Comparison of ENCODE assay signal across 16 mouse cellular contexts in genomic region chr13:46852470-46852869, GRCm38 (mm10).
DNase-seq lines count a peak whose midpoint lies in the region; ATAC-seq and TF ChIP-seq lines count a peak whose summit lies in the region.
"Had no signal": no experiment of that assay in that cellular context is flagged by ENCODE, and none has a peak within 500 bp of the region (broad histone marks: within the 10 kb centered on the region; RNA-seq: fewer than 3 reads in every experiment).

No protein-coding gene starts in this region.

- peak; percentile 39 for TF ChIP-seq CTCF in liver, postnatal 0 days (IDR thresholded peaks at IDR 0.05; ENCODE audit: low read depth)
- TF ChIP-seq CTCF in ES-Bruce4 (IDR thresholded peaks at IDR 0.05; ENCODE audit: low read depth, low read length) = peak; percentile 25

- H3K9ac ChIP-seq in liver, postnatal 0 days (replicated peaks) = no peak overlapping the region
- no peak overlapping the region for H3K9ac ChIP-seq in liver, embryonic 11.5 days (ENCODE audit: low read depth, low read length)
- no peak overlapping the region for H3K9ac ChIP-seq in ES-Bruce4 (ENCODE audit: low read depth, poor library complexity, severe bottlenecking)
- H3K9ac ChIP-seq: hindbrain, embryonic 14.5 days; lung, embryonic 15.5 days had no signal

- H3K4me1 ChIP-seq in liver, postnatal 0 days (ENCODE audit: insufficient read depth) = no peaks in the 10 kb centered on the region
- H3K4me1 ChIP-seq in liver, embryonic 11.5 days (replicated peaks; ENCODE audit: control insufficient read depth, insufficient read depth, low read length) = 0 out of 2 replicates have a peak, but pooled peaks cover 6% of the 10 kb centered on the region
- no peaks in the 10 kb centered on the region for H3K4me1 ChIP-seq in ES-Bruce4 (ENCODE audit: control insufficient read depth, insufficient read depth, low read length)

- no peak for ATAC-seq in liver, postnatal 0 days
- ATAC-seq in liver, embryonic 11.5 days (replicated peaks; ENCODE audit: low FRiP score) = no peak
- no peak for ATAC-seq in activated CD4-positive, CD25-positive, alpha-beta regulatory T cell, adult 4 months

- H3K27ac ChIP-seq in liver, postnatal 0 days (ENCODE audit: low read depth) = no peak overlapping the region
- no peak overlapping the region for H3K27ac ChIP-seq in liver, embryonic 11.5 days (ENCODE audit: low read depth, low read length)
- no peak overlapping the region for H3K27ac ChIP-seq in ES-Bruce4 (ENCODE audit: insufficient read depth, low read length)
- H3K27ac ChIP-seq: hindbrain, embryonic 14.5 days; lung, embryonic 15.5 days had no signal

- H3K27me3 ChIP-seq in liver, postnatal 0 days (ENCODE audit: insufficient read depth, low read length) = no peaks in the 10 kb centered on the region
- no peaks in the 10 kb centered on the region for H3K27me3 ChIP-seq in liver, embryonic 11.5 days (replicated peaks; ENCODE audit: control insufficient read depth, insufficient read depth, low read length)
- no peaks in the 10 kb centered on the region for H3K27me3 ChIP-seq in ES-Bruce4 (ENCODE audit: control insufficient read depth, insufficient read depth, low read length, poor library complexity, severe bottlenecking)
- H3K27me3 ChIP-seq: lung, embryonic 15.5 days; megakaryocyte, embryonic 14.5 days had no signal

- TF ChIP-seq POLR2A in ES-Bruce4 (IDR thresholded peaks at IDR 0.05; ENCODE audit: insufficient read depth, low read length) = no peak

- DNase-seq in heart, adult 11 months = peak; percentile 76
- DNase-seq in heart, postnatal 25 days (ENCODE audit: low spot score) = no peak
- DNase-seq in liver, postnatal 0 days = no peak
- no peak for DNase-seq in liver, embryonic 11.5 days (ENCODE audit: low spot score)
- peak; percentile 22 for DNase-seq in induced T-regulatory cell, adult 2 months (ENCODE audit: low read depth)
- no peak for DNase-seq in cerebellum, adult 9-10 months
- DNase-seq: cerebellum, adult 18-20 months; layer of hippocampus, adult 9-11 months; left cerebral cortex, postnatal 4 days; thymus, adult 18-20 months had no signal

- no peaks in the 10 kb centered on the region for H3K36me3 ChIP-seq in liver, postnatal 0 days (replicated peaks; ENCODE audit: insufficient read depth, low read length)
- no peaks in the 10 kb centered on the region; the same call in 1 of the 2 replicates for H3K36me3 ChIP-seq in liver, embryonic 11.5 days (ENCODE audit: control insufficient read depth, insufficient read depth, low read length)
- no peaks in the 10 kb centered on the region for H3K36me3 ChIP-seq in ES-Bruce4 (ENCODE audit: control insufficient read depth, insufficient read depth, low read length, poor library complexity, severe bottlenecking)
- H3K36me3 ChIP-seq: lung, embryonic 15.5 days had no signal

- no peak for TF ChIP-seq EP300 in liver, postnatal 0 days (IDR thresholded peaks at IDR 0.05; ENCODE audit: low read depth)
- TF ChIP-seq EP300 in ES-Bruce4 (IDR thresholded peaks at IDR 0.05; ENCODE audit: insufficient read depth, low read depth, low read length) = no peak

- no peaks in the 10 kb centered on the region for H3K9me3 ChIP-seq in liver, postnatal 0 days (ENCODE audit: low read length)
- no peaks in the 10 kb centered on the region for H3K9me3 ChIP-seq in liver, embryonic 11.5 days (ENCODE audit: control insufficient read depth, low read length)
- no peaks in the 10 kb centered on the region for H3K9me3 ChIP-seq in ES-Bruce4 (replicated peaks; ENCODE audit: control insufficient read depth, insufficient read depth, low read length, poor library complexity, severe bottlenecking)
- H3K9me3 ChIP-seq: lung, embryonic 15.5 days had no signal

- intact Hi-C loops in heart, postnatal 25 days (cut with DNase I) = no loop called here

- WGBS in liver, postnatal 0 days (ENCODE audit: insufficient replicate concordance) = 86% methylated on average over 4 of the region's 4 CpGs
- 94% methylated on average over 4 of the region's 4 CpGs for WGBS in liver, embryonic 11.5 days

- no peak overlapping the region for H3K4me3 ChIP-seq in liver, postnatal 0 days (ENCODE audit: low read depth, low read length)
- H3K4me3 ChIP-seq in liver, embryonic 11.5 days (ENCODE audit: low read depth, low read length) = no peak overlapping the region
- H3K4me3 ChIP-seq in ES-Bruce4 (ENCODE audit: low read depth, low read length) = no peak overlapping the region
- H3K4me3 ChIP-seq: erythroblast, embryonic 14.5 days; lung, embryonic 15.5 days; megakaryocyte, embryonic 14.5 days had no signal

- no peak overlapping the region for H3K4me2 ChIP-seq in liver, postnatal 0 days (ENCODE audit: low read depth, low read length)
- no peak overlapping the region for H3K4me2 ChIP-seq in liver, embryonic 11.5 days
- H3K4me2 ChIP-seq: hindbrain, embryonic 14.5 days; lung, embryonic 15.5 days had no signal

Comparison
In these comparisons a context has a peak if more than half of its experiments do, and no peak if none do; other contexts are left out.
1. DNase-seq: peak in heart, adult 11 months (single experiment) and induced T-regulatory cell, adult 2 months (single experiment); none in heart, postnatal 25 days (single experiment), liver, postnatal 0 days (single experiment), liver, embryonic 11.5 days (single experiment) and cerebellum, adult 9-10 months (single experiment).